Mouse (Mus musculus) mesoderm, embryonic 11.5 days (tissue): ENCODE measurements around the gene Sh3pxd2a.

Source experiments
- DNase-seq: peaks from one replicate; pipeline ENCODE4 v3.0.0-alpha.2; 2012; ENCODE audit warnings: low read depth, low spot score

Gene Sh3pxd2a

DNA sequence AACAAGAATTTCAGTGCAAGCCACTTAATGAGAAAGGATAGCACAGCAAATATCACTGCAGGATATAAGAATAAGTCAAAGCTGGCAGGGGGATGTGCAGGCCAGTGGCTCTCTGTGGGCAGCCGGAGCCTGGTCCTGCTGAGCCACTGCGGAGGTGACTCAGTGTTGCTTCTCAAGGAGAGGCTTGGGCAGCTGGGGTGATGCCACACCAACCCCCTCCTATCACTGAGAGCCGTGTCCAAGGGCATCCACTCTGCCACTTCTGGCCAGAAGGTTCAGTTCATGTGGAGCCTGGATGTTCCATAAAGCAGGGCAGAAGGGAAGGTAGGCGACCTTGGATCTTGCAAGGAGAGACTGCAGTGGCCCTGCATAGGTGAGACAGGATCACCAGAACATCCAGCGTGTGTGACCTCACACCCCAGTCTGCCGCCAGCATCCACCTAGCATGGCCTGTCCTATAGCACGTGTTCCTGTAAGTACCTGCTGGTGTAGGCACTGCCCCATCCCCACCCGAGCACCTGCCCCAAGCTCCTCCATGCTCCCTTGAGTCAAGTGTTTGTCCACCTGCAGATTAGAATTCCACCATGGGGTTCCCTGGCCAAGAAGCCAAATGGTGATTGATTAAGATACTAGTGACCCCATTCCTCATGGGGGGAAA lies 89.2 kb downstream of the Sh3pxd2a start:
- DNase-seq = no peak

DNA sequence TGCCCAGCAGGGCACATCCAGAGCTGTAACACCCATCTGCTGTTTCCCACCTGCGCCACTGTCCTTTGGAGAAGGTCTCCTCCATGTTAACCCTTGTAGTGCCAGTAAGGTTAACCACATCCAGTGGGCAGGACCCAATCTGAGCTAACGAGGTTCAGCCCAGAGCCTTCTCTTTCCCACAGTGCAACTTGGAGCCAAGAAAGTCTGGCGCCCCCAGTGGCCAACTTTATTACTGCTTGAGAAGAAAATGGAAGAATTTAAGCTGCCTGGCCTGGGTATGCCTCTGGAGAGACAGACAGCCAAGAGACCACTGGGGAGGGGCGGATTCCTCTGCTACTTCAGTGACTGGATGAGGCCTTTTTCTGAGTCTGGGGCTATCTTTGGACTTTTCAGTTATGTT lies 89.8 kb downstream of the Sh3pxd2a start:
- DNase-seq = peak; percentile 75

DNA sequence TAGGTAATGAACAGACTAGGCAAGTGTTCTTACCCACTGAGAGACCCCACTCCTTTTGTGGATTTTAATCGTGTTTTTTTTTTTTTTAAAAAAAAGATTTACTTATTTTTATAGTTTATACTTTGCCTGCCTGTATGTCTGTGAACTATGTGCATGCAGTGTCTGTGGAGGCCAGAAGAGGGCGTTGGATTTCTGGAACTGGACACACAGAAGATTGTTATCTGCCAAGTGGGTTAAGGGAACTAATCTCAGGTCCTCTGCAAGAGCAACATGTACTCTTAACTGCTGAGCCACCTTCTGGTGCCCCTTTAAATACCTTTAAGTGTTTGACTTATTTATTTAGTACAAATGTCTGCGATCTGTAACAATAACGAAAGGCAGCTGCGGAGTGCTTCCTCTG lies 92.2 kb downstream of the Sh3pxd2a start:
- no peak for DNase-seq

DNA sequence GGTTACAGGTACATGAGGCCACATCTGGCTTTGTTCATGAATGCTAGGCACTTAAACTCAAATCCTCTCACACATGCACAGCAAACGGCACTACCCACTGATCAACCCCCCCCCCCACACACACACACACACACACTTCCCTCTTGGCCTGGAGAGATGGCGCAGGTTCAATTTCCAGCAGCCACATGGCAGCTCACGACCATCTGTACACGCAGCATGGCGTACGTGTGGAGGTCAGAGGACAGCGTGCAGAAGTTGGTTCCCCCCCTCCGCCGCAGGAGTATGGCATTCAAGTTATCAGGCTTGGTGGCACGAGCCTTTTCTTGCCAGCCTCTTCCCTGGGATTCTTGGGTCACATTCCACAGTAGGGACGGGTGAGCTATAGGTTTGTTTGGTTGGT lies 92.7 kb downstream of the Sh3pxd2a start:
- no peak for DNase-seq

DNA sequence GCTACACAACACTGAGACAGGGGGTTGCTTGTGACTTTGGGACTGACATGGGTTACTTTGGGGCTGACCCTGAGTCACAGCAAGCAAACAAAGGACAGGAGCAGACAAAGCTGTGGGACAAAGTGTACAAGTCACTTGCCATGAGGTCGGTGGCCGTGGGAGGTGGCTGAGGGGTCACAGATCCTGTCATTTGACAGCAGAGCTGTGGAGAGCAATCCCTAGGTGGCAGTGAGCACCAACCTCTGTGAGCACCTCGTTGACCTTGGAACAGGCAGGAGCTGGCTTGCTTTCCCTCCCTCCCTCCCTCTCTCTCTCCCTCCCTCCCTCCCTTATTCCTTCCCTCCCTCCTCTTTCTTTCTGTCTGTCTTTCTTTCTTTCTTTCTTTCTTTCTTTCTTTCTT lies 95.2 kb downstream of the Sh3pxd2a start:
- no peak for DNase-seq

DNA sequence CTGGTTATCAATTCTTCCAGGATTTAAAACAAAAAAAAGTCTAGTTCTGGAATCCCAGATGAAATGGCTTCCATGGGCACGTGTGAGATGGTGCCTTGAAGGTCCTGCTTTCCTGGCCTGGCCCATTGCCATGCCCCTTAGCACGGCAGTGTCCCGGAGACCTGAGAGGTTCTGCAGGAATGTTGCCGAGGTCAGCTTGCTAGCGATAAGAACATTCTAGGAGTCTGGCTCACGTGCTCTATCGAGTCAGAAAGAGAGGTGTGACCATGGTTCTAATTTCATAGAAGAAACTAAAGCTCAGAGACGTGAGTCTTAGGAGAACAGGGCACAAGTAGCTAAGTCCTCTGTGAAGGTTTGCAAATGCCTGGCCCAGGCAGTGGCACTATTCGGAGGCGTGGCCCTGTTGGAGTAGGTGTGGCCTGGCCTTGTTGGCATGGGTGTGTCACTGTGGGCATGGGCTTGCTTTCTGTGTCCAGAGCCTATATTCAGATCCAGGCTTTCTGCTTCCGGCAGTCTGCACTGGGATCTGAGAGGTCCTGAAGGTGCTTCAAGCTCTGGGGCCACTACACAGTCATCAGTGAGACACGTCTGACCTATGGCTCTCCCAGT lies 96.8 kb downstream of the Sh3pxd2a start:
- DNase-seq = no peak

DNA sequence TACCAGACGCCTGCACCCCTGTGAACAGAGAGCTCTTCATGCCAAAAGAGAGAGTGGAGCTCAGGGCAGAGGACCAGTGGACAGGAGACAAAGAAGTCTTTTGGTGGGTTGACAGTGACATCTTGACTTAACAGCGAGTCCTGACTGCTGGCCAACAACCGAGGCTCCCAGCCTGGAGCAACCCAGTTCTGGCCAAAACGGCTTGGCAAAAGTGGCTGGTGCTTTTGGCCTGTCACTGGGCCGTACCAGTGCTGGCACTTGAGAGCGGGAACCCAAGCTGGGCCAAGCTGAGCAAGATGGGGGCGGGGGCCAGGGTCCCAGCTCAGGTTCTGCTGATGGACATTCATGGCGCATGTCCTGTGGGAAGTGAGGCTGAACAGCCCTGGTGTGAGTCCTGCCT lies 97.6 kb downstream of the Sh3pxd2a start:
- no peak for DNase-seq

DNA sequence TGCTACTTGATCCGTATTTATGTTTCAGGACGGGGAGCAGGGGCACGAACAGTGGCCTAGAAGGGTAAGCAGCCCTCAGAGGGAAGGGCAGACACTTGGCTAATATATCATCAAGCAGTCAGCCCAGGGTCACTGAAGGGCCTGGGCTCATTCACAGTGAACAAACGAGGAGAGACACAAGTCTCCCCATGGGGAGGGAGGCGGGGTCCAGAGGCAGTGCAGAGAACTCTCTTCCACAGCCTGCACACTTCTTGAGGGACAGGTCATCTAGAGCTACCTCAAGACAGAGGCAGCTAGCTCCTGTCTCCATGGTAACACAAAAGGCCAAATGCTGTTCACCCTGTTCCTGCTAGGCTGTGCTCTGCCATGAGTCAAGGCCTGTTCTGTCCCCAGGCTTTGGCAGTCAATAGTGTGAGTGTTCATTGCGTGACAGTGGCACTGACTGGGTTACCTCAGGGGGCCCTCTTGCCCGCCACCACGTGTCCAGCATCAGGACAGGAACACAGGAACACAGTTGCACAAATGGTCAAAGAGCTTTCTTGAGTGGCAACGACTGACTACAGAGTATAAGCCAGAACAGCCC lies 101.0 kb downstream of the Sh3pxd2a start:
- DNase-seq = peak; percentile 51

DNA sequence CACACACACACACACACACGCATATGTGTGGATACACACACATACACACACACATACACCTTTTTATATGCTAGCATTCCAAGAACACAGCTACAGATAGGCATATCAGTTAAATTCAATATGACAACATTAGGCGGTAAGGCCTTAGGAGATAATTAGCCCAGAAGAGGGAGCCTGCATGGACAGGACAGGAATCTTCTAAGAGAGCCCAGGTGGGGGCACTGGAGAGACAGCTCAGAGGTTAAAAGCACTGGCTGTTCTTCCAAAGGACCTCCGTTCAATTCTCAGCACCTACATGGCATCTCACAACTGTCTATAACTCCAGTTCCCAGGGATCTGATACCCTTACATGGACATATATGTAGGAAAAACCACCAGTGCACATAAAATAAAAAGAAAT lies 103.3 kb downstream of the Sh3pxd2a start:
- no peak for DNase-seq

DNA sequence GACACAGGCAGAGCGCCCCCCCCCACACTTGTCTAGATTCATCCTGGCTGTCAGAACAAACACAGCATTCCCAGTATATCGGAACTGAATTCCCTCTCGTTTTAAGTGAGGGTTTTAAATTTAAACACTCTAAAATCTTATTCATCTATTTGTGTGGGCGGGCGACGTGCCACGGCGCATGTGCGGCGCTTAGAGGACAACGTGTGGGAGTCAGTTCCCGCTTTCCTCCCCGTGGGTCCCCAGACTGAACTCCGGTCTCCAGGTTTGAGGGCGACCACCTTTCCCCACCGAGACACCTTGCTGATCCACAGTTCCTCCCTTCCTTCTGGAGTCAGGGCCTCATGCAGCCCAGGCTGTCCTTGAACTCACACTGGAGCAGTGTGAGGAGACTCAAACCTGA lies 104.2 kb downstream of the Sh3pxd2a start:
- no peak for DNase-seq

DNA sequence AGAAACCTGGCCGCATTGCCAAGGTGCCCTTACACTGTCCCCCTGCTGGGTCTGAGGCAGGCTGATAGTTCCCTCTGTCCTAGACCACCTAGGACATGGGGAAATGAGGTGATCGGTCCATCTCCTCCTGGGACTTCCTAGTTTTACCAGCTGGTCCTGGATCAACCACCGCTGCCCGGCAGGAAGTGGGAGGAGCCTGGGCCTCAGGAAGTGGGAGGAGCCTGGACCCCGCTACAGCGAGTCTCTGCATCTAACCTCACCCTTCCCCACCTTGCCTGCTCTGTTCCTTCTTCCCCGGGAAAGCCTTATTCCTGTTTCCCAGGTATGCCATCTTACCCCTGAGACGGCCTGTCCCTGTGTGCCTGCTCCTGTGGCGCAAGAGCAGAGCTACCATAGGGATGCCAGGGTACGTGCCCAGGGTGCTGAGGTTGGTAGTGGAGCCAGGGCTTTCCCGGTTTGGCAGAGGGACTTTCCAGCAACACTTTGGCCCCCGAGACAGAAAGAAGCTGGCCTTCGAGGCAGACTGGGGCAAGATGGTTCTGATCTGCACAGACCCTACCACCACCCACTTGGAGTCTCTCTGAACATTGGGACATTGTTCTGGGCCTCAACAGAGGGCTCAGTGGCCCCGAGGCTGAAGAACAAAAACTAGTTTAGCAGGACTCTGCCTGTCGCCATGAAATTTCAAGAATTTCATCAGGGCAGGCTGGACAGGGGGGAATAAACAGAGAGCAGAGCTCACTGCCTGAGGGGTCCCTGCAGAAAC lies 104.9 kb downstream of the Sh3pxd2a start:
- DNase-seq = no peak

DNA sequence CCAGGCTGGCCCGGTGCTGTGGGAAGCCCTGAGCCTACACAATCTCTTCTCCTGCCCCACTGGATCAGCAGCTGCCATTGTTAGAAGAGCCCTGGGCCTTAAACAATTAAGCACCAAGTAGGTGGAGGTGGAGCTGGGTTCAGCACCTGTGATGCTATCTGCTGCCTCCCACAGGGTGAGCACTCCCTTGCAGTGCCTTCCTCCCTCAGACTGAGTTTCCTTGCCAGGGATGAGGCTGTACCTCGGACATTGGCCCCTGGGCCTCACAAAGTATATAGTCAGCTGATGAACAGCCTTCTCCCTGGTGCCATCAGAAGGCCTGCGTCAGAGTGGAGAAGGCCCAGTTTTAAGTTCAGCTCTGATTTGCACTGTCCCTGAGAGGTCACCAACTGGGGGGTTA lies 106.9 kb downstream of the Sh3pxd2a start:
- no peak for DNase-seq

DNA sequence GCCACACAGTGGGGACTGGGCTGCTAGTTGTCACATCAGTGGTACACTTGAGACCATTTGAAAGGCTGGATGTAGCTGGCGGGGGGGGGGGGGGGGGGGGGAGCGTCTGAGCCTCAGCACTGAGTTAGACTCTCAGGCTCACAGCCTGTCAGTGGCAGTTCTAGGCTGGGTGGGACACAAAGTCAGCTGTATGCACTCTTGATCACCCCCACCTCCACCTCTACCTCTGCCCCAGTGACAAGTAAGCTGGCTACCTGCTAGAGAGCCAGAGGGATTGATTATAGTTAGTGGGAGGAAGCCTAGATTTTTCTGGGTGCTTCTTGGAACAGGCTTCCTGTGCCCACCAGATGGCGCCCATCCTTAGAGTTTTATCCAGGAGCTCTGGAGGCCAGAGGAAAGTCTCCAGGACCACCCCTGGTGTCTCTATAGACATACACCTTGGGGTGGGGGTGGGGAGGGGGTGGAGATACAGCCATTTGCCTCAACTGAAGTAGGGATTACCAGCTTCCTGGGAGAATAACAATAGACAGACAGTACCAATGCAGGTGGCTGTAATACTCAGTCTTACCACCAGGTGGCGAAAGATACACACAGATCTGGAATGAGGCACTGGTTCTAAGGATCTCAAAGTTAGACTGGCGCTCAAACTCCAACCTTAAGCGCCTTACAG lies 107.9 kb downstream of the Sh3pxd2a start:
- peak; percentile 72 for DNase-seq

DNA sequence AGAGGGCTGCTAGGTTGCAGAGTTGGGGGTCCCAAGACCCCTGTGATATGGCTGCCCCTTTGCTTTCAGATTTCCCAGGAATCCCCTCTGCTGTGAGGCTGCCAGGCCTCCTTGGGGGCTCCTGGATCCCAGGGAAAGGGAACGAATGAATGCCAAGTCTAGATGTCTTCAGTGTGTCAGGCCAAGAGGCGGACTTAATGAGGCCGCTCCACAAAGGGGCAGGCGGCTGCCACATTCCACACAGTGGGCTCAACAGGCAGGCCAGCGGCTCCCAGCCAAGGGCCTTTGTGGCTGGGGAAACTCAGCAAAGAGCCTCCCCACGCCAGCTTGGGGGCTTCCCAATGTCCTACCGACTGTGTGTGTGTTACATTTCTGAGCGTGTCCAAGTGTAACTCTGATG lies 109.7 kb downstream of the Sh3pxd2a start:
- DNase-seq = peak; percentile 38

DNA sequence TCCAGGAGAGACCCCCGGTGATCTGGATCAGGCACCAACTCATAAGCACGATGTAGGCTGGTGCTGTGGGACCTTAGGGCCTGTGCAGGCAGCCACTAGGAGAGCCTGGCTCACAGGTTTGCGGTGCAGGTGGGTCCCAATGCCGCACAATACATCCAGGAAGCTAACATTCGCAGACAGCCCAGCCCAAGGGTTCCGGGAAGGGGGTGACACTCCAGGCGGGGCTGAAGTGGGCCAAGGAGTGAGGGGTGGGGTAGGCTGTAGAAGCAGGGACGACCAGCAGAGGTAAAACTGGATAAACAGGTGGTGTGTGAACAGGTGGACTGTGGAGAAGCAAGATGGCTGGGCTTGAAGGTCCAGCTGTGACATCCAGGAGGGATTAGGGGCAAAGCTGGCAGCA lies 115.2 kb downstream of the Sh3pxd2a start:
- DNase-seq = no peak

DNA sequence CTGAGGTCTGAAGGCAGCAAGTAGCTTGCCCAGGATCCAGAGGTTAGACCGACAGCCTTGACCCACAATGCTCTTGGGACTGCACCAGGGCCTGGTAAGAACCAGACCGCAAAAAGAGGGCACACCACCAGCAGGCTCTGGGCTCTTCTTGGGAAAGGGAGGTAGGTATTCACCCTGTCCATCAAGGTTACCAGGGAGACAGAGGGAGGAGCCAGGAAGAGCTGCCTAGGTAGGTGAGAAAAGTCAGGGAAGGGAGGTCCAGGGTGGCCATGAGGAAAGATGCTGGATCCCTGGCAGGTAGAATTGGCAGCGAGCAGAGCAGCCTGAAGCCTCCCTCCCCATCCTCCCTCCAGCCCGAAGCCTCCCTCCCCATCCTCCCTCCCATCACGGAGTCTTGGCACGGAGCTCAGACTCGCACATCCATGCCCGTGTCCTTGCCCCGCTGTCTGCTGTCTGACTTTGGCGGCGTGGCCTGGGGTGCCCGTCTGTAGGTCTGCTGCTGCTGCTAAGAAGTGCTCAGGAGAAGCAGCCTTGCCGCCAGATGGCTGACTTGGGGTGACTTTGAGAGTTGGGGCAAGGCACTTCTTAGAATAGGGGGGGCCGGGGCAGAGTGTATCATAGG lies 115.7 kb downstream of the Sh3pxd2a start:
- no peak for DNase-seq

DNA sequence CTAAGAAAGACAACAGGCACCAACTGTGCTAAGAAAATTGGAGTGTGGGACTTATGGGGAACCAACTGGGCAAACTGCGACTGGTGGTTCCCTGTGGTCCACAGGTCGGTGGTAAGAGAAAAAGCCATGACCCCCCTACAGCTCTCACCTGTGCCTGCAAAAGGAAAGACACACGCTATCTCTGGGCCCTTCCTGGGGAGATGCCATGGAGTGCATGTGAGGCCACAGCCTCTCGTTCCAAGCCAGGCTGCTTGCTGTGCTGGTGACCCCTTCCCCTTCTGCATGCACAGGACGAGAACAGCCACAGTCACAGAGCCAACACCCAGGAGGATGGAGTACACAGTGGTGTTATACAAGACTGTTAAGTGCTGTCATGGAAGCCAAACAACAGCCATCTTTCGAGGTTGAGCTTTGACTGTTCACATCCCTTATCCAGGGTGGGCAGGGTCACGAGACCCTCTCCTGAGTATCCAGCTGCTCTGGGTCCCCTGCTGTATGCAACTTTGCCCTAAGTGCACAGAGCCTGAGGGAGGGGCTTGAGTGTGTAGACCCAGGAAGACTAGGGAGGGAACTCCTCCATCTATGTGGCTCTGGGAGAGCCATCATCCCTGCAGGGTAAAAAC lies 117.1 kb downstream of the Sh3pxd2a start:
- no peak for DNase-seq

DNA sequence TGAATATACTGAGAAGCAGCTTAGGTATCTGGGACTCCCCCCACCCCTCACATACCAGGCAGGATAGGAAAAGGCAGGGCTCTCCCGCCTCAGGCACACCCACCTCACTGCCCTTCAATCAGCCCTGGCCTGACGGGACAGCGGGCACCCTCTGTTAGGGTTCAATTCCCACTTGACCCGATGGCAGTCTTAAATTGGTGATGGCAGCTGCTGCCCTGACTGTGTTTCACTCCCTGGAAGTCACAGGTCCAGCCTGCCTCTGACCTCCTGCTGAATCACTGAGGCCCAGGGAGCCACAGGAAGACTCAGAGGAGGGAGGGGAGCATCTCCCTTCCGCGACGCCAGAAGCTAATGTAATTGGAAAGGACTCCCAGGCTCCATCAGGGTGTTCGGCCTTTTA lies 117.6 kb downstream of the Sh3pxd2a start:
- no peak for DNase-seq

DNA sequence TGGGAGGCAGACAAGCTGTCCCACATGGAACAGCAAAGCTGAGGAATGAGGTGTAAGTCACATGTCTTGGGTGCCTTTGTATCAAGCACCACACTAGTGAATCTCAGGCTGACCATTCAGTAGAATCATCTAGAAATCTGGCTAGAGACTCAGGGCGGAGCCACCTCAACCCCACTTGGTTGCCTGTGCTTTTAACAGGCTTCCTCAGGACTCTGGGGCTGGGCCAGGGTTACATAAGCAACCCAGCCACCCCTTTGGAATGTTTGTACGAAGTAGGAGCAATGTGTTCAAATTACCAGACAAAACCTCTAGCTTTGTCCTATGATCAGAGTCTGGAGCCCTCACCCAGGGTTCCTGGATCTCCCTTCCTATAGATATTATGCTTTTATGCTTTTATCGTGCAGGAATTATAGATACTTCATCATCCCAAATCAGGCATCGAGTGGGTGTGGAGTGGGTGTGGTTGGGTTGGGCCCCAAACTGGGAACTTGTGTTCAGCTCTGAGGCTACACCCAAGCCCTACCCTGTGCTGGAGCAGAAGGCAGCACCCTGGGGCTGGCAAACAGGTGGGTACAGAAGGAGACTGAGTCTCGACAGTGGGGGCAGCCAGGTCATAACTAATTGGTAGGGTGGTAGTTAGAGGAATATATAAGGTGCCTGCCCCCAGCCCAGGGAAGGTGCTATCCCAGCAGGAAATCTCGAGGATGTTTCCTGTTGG lies 118.2 kb downstream of the Sh3pxd2a start:
- DNase-seq = no peak

DNA sequence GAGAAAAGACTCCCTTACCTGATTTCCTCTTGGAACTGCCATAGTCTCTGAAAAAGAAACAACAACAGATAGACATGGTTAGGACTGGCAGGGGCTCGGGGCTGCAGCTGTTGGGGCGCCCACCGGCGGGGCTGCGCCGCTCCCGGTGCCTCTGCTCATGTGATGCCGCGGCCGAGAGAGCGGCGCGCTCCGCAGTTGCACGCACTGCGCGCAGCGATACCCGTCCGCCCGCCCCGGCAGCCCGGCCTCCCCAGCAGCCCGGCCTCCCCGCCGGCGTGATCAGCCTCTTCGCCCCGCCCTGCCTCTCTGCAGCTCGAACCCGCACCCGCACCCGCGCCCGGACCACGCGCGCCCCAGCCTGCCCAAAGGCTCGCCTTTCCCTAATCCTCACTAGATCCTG lies 120.8 kb downstream of the Sh3pxd2a start:
- no peak for DNase-seq

DNA sequence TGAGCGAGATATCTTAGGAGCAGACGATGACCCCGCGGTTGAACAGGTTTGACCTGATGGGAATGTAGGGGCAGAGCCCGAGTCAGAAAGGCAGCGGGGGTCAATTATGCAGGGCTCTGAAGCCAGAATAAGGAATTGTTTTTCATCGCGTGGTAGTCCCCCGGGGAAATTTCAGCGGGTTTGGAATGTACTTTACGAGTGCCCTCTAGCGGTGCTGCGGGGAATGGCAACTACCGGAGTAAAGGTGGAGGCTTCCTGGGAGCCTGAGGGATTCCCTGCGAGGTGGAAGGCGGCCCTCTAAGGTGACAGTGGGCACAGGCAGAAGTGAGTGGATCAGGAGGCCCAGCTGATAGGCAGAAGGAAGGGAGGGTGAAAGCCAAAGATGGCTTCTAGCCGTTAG lies 125.0 kb downstream of the Sh3pxd2a start:
- peak; percentile 89 for DNase-seq
